In genomic region chr12:91799379-91799773, GRCm38 (mm10) we compare ENCODE assay signal across 9 mouse cellular contexts. TPM values are rescaled to one million over a fixed set of nuclear protein-coding genes. Genes with fewer than 3 reads are reported as not detected.
A peak's percentile ranks its signal among the peaks of the same experiment; 100 is the strongest.
DNase-seq lines count a peak whose midpoint lies in the region; ATAC-seq lines count a peak whose summit lies in the region.
"Had no signal": no experiment of that assay in that cellular context is flagged by ENCODE, and none has a peak within 500 bp of the region (broad histone marks: within the 10 kb centered on the region; RNA-seq: fewer than 3 reads in every experiment).

No protein-coding gene starts in this region.

- H3K27me3 ChIP-seq in splenic B cell, adult 2 months (ENCODE audit: control insufficient read depth, insufficient read depth, low read length, poor library complexity, severe bottlenecking), result no peaks in the 10 kb centered on the region

- no peak for ATAC-seq in cerebellum, adult (ENCODE audit: insufficient number of reproducible peaks, low FRiP score, low TSS enrichment)

- no peaks in the 10 kb centered on the region for H3K36me3 ChIP-seq in splenic B cell, adult 2 months (ENCODE audit: control insufficient read depth, insufficient read depth, low read length, poor library complexity, severe bottlenecking)

- intact Hi-C loops in heart, postnatal 25 days (cut with DNase I), result loop anchor here (1.0 to 5.0 kb wide), 2 partner anchors 174 to 397 kb away; no protein-coding TSS in a partner anchor
- intact Hi-C loops in gastrocnemius, postnatal 36 days (cut with DNase I), result loop anchor here (5.0 kb wide), 3 partner anchors 172 to 397 kb away; no protein-coding TSS in a partner anchor

- peak; percentile 35 for DNase-seq in heart, adult 8-10 months (ENCODE audit: low spot score)
- no peak for DNase-seq in heart, postnatal 25 days (ENCODE audit: low spot score)
- peak; percentile 28 for DNase-seq in ovary, postnatal 14 days (ENCODE audit: low spot score)
- DNase-seq in ovary, postnatal 36 days (ENCODE audit: low spot score), result no peak
- peak; percentile 35 for DNase-seq in c-Kit-positive CD71-positive TER-119-negative erythroid progenitor cells, embryonic 14.5 days (ENCODE audit: low read depth)
- peak; percentile 58 for DNase-seq in splenic B cell, adult 2 months (ENCODE audit: low read depth, low spot score)
- no peak for DNase-seq in gastrocnemius, postnatal 36 days
- DNase-seq: kidney, adult 18-20 months had no signal

RNA-seq across cellular contexts. Expression of gene Ston2, which starts 11.2 kb away (rescaled TPM):
- total RNA-seq in heart, adult 8-10 months (2022), result 10 to 100 TPM in 2 of 4 experiments, 1 to 10 TPM in 2; 5.7 to 12.5 (median 10.1) TPM
- 1 to 10 TPM; 4.0 to 4.5 TPM for total RNA-seq in heart, postnatal 25 days (2021)
- 10 to 100 TPM; 42.5 to 46.6 TPM for total RNA-seq in gastrocnemius, postnatal 36 days (2021)

RNA-seq across cellular contexts. Expression of gene Sel1l, which starts 49.6 kb away (rescaled TPM):
- total RNA-seq in heart, adult 8-10 months (2022), result 10 to 100 TPM; 62.6 to 82.8 (median 69.1) TPM
- total RNA-seq in heart, postnatal 25 days (2021), result 10 to 100 TPM; 62.3 to 69.2 TPM
- 10 to 100 TPM; 38.4 to 42.2 TPM for total RNA-seq in gastrocnemius, postnatal 36 days (2021)

Comparison
In these comparisons a context has a peak if more than half of its experiments do, and no peak if none do; other contexts are left out.
1. DNase-seq: peak in heart, adult 8-10 months (single experiment), ovary, postnatal 14 days (single experiment), c-Kit-positive CD71-positive TER-119-negative erythroid progenitor cells, embryonic 14.5 days (single experiment) and splenic B cell, adult 2 months (single experiment); none in heart, postnatal 25 days (single experiment), ovary, postnatal 36 days (single experiment) and gastrocnemius, postnatal 36 days (0 of 2).